9 mouse cellular contexts compared by ENCODE assay signal in the genomic region with DNA sequence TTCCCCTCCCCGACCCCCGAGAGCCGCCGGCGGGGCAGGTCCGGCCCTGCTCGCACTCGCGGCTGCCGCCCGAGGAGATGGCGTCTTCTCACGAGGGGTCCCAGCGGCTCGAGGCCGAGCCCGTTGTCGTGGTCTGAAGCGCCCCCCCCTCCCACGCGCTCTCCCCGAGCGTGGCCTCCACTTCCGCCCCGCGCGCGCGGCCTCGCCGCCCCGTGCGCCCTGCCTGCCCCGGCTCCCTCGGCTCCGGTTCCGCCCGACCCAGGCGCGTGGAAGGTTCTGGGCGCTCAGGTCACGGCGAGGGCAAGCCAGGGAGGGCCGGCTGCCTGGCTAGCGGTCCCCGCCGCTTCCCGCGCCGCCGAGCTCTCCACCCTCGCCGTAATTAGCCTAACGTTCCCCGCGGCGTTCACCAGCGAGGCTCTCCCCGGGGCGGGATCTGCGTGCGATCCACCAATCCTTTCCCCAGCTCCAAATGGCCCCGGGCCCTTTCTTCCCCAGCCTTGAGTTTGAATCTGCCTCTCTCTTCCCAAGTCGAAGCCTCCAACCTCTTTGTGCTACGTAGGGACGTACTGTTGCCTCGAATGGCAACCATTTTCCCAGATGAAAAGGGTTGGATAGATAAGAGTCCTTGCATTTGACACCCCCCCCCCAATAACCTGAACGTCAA. TPM values are rescaled to one million over a fixed set of nuclear protein-coding genes. Genes with fewer than 3 reads are reported as not detected.
DNase-seq lines count a peak whose midpoint lies in the region; ATAC-seq and TF ChIP-seq lines count a peak whose summit lies in the region.
"Had no signal": no experiment of that assay in that cellular context is flagged by ENCODE, and none has a peak within 500 bp of the region (broad histone marks: within the 10 kb centered on the region; RNA-seq: fewer than 3 reads in every experiment).

No protein-coding gene starts in this region.

- no peaks in the 10 kb centered on the region for H3K9me3 ChIP-seq in ES-Bruce4 (replicated peaks; ENCODE audit: control insufficient read depth, insufficient read depth, low read length, poor library complexity, severe bottlenecking)
- no peaks in the 10 kb centered on the region for H3K9me3 ChIP-seq in forebrain, embryonic 14.5 days (replicated peaks; ENCODE audit: control insufficient read depth, low read length)
- no peaks in the 10 kb centered on the region for H3K9me3 ChIP-seq in lung, embryonic 15.5 days

- DNase-seq in c-Kit-positive CD71-positive TER-119-positive erythroid progenitor cells, embryonic 14.5 days (ENCODE audit: low spot score), result peak; percentile 52
- DNase-seq in forebrain, embryonic 14.5 days (ENCODE audit: low spot score), result peak; percentile 78
- DNase-seq in heart, postnatal 10 days, result peak; percentile 70 to 77
- peak; percentile 51 to 59 for DNase-seq in layer of hippocampus, adult 18-20 months (ENCODE audit: low spot score in 2 of 2)
- peak; percentile 45 for DNase-seq in ovary, adult 18-20 months (ENCODE audit: low spot score)
- DNase-seq in thymus, postnatal 0 days (ENCODE audit: low spot score), result peak; percentile 68

- H3K4me1 ChIP-seq in ES-Bruce4 (ENCODE audit: control insufficient read depth, insufficient read depth, low read length), result peaks cover 2% of the 10 kb centered on the region
- H3K4me1 ChIP-seq in forebrain, embryonic 14.5 days (ENCODE audit: control insufficient read depth, insufficient read depth, low read length), result peaks cover 25% of the 10 kb centered on the region
- H3K4me1 ChIP-seq in lung, embryonic 15.5 days, result peaks cover 25% of the 10 kb centered on the region

- TF ChIP-seq POLR2A in ES-Bruce4 (IDR thresholded peaks at IDR 0.05; ENCODE audit: insufficient read depth, low read length), result no peak

- H3K4me3 ChIP-seq in ES-Bruce4 (ENCODE audit: low read depth, low read length), result peak overlapping the region; percentile 91
- peak overlapping the region; percentile 93 for H3K4me3 ChIP-seq in forebrain, embryonic 14.5 days (ENCODE audit: low read depth, low read length)
- H3K4me3 ChIP-seq in lung, embryonic 15.5 days, result peak overlapping the region; percentile 98

- ATAC-seq in forebrain, embryonic 14.5 days, result peak; percentile 60
- ATAC-seq in lung, embryonic 15.5 days (ENCODE audit: borderline replicate concordance, extremely low read depth, low FRiP score, low TSS enrichment), result peak; percentile 66

- H3K27me3 ChIP-seq in ES-Bruce4 (ENCODE audit: control insufficient read depth, insufficient read depth, low read length, poor library complexity, severe bottlenecking), result no peaks in the 10 kb centered on the region
- no peaks in the 10 kb centered on the region for H3K27me3 ChIP-seq in forebrain, embryonic 14.5 days (replicated peaks; ENCODE audit: control insufficient read depth, insufficient read depth, low read length)
- H3K27me3 ChIP-seq in lung, embryonic 15.5 days, result no peaks in the 10 kb centered on the region

- WGBS in forebrain, embryonic 14.5 days, result under 1% methylated on average over 57 of the region's 68 CpGs
- WGBS in lung, embryonic 15.5 days, result under 1% methylated on average over 68 of the region's 68 CpGs

- intact Hi-C loops in heart, postnatal 10 days (cut with DNase I), result loop anchor here (1.0 kb wide), 1 partner anchor 18 kb away; no protein-coding TSS in a partner anchor

- no peak for TF ChIP-seq EP300 in ES-Bruce4 (IDR thresholded peaks at IDR 0.05; ENCODE audit: insufficient read depth, low read depth, low read length)

- TF ChIP-seq CTCF in ES-Bruce4 (IDR thresholded peaks at IDR 0.05; ENCODE audit: low read depth, low read length), result no peak

- peaks cover 35% of the 10 kb centered on the region for H3K36me3 ChIP-seq in ES-Bruce4 (ENCODE audit: control insufficient read depth, insufficient read depth, low read length, poor library complexity, severe bottlenecking)
- peaks cover 5% of the 10 kb centered on the region for H3K36me3 ChIP-seq in forebrain, embryonic 14.5 days (ENCODE audit: control insufficient read depth, insufficient read depth, low read length)
- H3K36me3 ChIP-seq in lung, embryonic 15.5 days, result no peaks in the 10 kb centered on the region

- H3K4me2 ChIP-seq in forebrain, embryonic 14.5 days (ENCODE audit: low read length), result peak overlapping the region; percentile 97
- peak overlapping the region; percentile 80 for H3K4me2 ChIP-seq in lung, embryonic 15.5 days

- peak overlapping the region; percentile 74 for H3K27ac ChIP-seq in ES-Bruce4 (ENCODE audit: insufficient read depth, low read length)
- H3K27ac ChIP-seq in forebrain, embryonic 14.5 days (ENCODE audit: low read depth, low read length), result peak overlapping the region; percentile 100
- H3K27ac ChIP-seq in lung, embryonic 15.5 days, result peak overlapping the region; percentile 95

- peak overlapping the region; percentile 98 for H3K9ac ChIP-seq in ES-Bruce4 (ENCODE audit: low read depth, poor library complexity, severe bottlenecking)
- H3K9ac ChIP-seq in forebrain, embryonic 14.5 days (ENCODE audit: low read length), result peak overlapping the region; percentile 100
- peak overlapping the region; percentile 100 for H3K9ac ChIP-seq in lung, embryonic 15.5 days

RNA-seq across cellular contexts. Expression of a gene that starts 0.6 kb away (rescaled TPM):
- 406 and 417 TPM in 2 replicates for polyA plus RNA-seq in ES-Bruce4 (2011; ENCODE audit: insufficient read depth, insufficient read length, low read depth, missing spikeins)
- polyA plus RNA-seq in forebrain, embryonic 14.5 days (2014; fragmentation: Nextera tagmentation; extraction: Ambion mirVana), result 292 and 293 TPM in 2 replicates
- 10 to 100 TPM; 82.2 to 90.6 TPM for total RNA-seq in heart, postnatal 10 days (2021)
- total RNA-seq in layer of hippocampus, adult 18-20 months (2021), result 100 to 1,000 TPM; 111 to 115 TPM
- 261 and 272 TPM in 2 replicates for polyA plus RNA-seq in lung, embryonic 15.5 days (2015; fragmentation: Nextera tagmentation; extraction: Ambion mirVana)
- polyA plus RNA-seq in thymus, postnatal 0 days (2015; fragmentation: Nextera tagmentation; extraction: Ambion mirVana), result 234 and 249 TPM in 2 replicates

RNA-seq across cellular contexts. Expression of a gene that starts 0.8 kb away (rescaled TPM):
- polyA plus RNA-seq in ES-Bruce4 (2011; ENCODE audit: insufficient read depth, insufficient read length, low read depth, missing spikeins), result 27.0 and 28.8 TPM in 2 replicates
- 21.6 and 28.2 TPM in 2 replicates for polyA plus RNA-seq in forebrain, embryonic 14.5 days (2014; fragmentation: Nextera tagmentation; extraction: Ambion mirVana)
- total RNA-seq in heart, postnatal 10 days (2021), result 10 to 100 TPM; 70.3 to 70.6 TPM
- 10 to 100 TPM; 68.7 to 75.7 TPM for total RNA-seq in layer of hippocampus, adult 18-20 months (2021)
- 38.2 and 41.4 TPM in 2 replicates for polyA plus RNA-seq in lung, embryonic 15.5 days (2015; fragmentation: Nextera tagmentation; extraction: Ambion mirVana)
- polyA plus RNA-seq in thymus, postnatal 0 days (2015; fragmentation: Nextera tagmentation; extraction: Ambion mirVana), result 35.3 and 37.0 TPM in 2 replicates

RNA-seq across cellular contexts. Expression of a gene that starts 44.8 kb away (rescaled TPM):
- 17.1 and 19.9 TPM in 2 replicates for polyA plus RNA-seq in ES-Bruce4 (2011; ENCODE audit: insufficient read depth, insufficient read length, low read depth, missing spikeins)
- 3.1 and 4.7 TPM in 2 replicates for polyA plus RNA-seq in forebrain, embryonic 14.5 days (2014; fragmentation: Nextera tagmentation; extraction: Ambion mirVana)
- 1 to 10 TPM; 3.8 to 5.4 TPM for total RNA-seq in heart, postnatal 10 days (2021)
- 1 to 10 TPM; 1.1 to 1.4 TPM for total RNA-seq in layer of hippocampus, adult 18-20 months (2021)
- 10.0 and 11.2 TPM in 2 replicates for polyA plus RNA-seq in lung, embryonic 15.5 days (2015; fragmentation: Nextera tagmentation; extraction: Ambion mirVana)
- 1.1 and 1.4 TPM in 2 replicates for polyA plus RNA-seq in thymus, postnatal 0 days (2015; fragmentation: Nextera tagmentation; extraction: Ambion mirVana)
- total RNA-seq: hematopoietic stem cell, adult 5-6 weeks had no signal

RNA-seq across cellular contexts. Expression of a gene that starts 55.3 kb away (rescaled TPM):
- 16.3 and 19.6 TPM in 2 replicates for polyA plus RNA-seq in ES-Bruce4 (2011; ENCODE audit: insufficient read depth, insufficient read length, low read depth, missing spikeins)
- polyA plus RNA-seq in forebrain, embryonic 14.5 days (2014; fragmentation: Nextera tagmentation; extraction: Ambion mirVana), result 1.8 TPM in 2 replicates
- total RNA-seq in heart, postnatal 10 days (2021), result 100 to 1,000 TPM; 284 to 289 TPM
- 1 to 10 TPM; 1.3 to 1.7 TPM for total RNA-seq in layer of hippocampus, adult 18-20 months (2021)
- polyA plus RNA-seq in lung, embryonic 15.5 days (2015; fragmentation: Nextera tagmentation; extraction: Ambion mirVana), result 64.4 and 75.1 TPM in 2 replicates
- 0.59 and 1.2 TPM in 2 replicates for polyA plus RNA-seq in thymus, postnatal 0 days (2015; fragmentation: Nextera tagmentation; extraction: Ambion mirVana)

Comparison
In these comparisons a context has a peak if more than half of its experiments do, and no peak if none do; other contexts are left out.
1. Peak in every context shown above with its lines: DNase-seq, ATAC-seq, H3K4me3 ChIP-seq and H3K27ac ChIP-seq.